Mouse (Mus musculus): ENCODE data around the gene Pik3cg. TPM values are rescaled to one million over a fixed set of nuclear protein-coding genes. Genes with fewer than 3 reads are reported as not detected.

Gene Pik3cg
- polyA plus RNA-seq (2017; shearing (Covaris generic)): 43.6 TPM

DNA sequence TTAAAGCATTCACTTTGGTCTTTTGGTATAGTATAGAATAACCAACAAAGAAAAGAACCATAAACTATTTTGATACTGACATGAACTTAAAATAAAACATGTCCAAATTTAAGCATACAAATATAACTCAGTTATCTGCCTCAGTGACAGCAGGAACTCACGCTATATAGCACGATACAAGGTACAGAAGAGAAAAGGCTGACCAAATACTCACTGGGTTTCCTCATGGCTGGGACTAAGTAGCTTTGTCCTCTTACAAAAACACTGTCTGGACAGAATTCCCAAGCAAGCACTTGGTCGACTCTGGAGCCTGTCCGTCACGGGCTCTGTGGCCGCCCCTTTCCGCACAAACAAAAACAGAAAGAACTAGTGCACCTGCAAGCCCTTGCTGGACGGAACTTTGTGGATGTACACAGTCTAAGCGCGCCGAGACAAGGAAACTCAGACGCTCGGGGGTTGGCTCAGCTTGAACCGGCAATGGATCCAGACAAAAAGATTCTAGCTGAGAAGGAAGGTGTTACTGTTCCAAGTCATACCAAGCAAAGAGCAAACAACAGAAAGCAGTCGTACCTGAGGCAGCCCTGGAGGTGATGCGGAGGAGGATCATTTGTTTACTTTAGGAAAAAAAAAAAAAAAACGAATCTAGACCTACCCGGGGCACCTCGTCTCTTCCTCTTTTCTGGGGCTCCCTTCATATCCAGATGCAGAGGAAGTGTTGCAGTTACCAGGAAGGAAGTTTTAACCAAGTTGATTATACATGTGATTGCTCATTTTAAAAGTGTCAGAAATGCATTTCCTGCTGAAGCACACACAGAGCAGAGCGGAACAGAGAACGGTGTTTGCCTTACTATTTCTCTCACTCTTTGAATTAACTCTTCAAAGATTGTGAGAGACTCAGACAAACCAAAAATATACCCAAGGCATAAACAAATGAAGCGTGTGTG is at the start of gene Pik3cg:
Pik3cg (minus strand) TSS at position 712 of the 944 bp plus-strand sequence.

Other genes starting within 250 kb of the Pik3cg start
- gene Prkar2b, start 147.4 kb downstream of the Pik3cg start, polyA plus RNA-seq (2017; shearing (Covaris generic)): 0.55 TPM
- 0.54 TPM for gene Ccdc71l, start 170.0 kb upstream of the Pik3cg start, polyA plus RNA-seq (2017; shearing (Covaris generic))

Measured in inflammation-experienced regulatory T-cells, adult 16 weeks (primary cell).